Mouse (Mus musculus): ENCODE data around the gene Ak8. TPM values are rescaled to one million over a fixed set of nuclear protein-coding genes. Genes with fewer than 3 reads are reported as not detected.

Gene Ak8
- total and polyA plus RNA-seq, 3 experiments: 0.38 to 9.3 (median 3.5) TPM

DNA sequence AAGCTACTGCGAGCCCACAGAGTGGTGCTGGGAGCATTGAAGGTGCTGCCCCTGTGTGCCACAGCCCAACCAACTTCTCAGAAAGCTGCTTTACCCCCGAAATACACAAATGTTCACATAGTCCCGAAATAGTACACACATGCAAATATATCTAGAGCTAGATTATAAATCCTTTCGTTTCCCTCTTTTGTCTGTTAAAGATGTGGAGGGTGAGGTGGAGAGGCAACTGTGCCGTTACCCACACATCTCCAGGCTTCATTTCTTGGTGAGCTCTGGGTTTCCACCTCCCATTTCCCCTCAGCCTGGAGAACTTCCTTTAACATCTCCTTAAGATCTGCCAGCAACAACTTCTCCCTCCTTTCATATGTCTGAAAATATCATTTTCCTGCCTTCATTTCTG is 40.2 kb downstream of the Ak8 start:
- TF ChIP-seq TAL1 (conservative IDR thresholded peaks at IDR 0.05; ENCODE audit: low read depth, low read length) (no peak), GATA1 (IDR thresholded peaks at IDR 0.05; ENCODE audit: borderline replicate concordance, low read length) (no peak)
- ATAC-seq (ENCODE audit: extremely low read depth, insufficient number of reproducible peaks, low FRiP score, poor library complexity, severe bottlenecking) (no peak), DNase-seq (ENCODE audit: low spot score) (no peak)
- H3K36me3 ChIP-seq (replicated peaks): no peaks in the 10 kb centered on the region
- H3K27me3 ChIP-seq (ENCODE audit: insufficient read depth, low read length): peaks cover 71% of the 10 kb centered on the region
- no peak overlapping the region for H3K4me3 ChIP-seq (ENCODE audit: low read depth, low read length)
- H3K9me3 ChIP-seq (replicated peaks): no peaks in the 10 kb centered on the region
- H3K4me1 ChIP-seq (ENCODE audit: insufficient read depth, low read depth, low read length): peaks cover 2% of the 10 kb centered on the region; the same call in 1 of the 2 replicates

DNA sequence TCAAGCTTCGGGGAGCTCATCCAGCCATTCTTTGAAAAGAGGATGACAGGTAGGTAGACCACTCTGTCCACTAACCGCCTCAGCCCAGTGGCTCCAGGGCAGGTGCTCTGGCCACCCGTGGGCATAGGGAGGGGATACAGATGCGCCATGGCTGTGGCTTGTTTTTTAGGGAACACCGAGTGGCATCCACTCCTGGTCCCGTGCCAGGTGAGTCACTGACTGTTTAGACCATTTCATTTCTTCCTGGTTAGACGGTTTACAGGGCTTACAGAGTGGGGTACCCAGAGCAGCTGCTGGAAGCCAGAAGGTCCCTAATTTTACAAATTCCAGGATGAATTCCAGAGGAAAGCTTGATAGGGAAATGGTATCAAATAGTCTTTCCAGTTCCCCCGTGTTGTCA is 42.7 kb downstream of the Ak8 start:
- Histone ChIP-seq H3K4me3 (ENCODE audit: low read depth, low read length) (no peak overlapping the region), H3K9me3 (replicated peaks) (no peaks in the 10 kb centered on the region), H3K4me1 (ENCODE audit: insufficient read depth, low read depth, low read length) (peaks cover 14% of the 10 kb centered on the region; the same call in 1 of the 2 replicates), H3K36me3 (replicated peaks) (no peaks in the 10 kb centered on the region), H3K27me3 (ENCODE audit: insufficient read depth, low read length) (peaks cover 74% of the 10 kb centered on the region)
- TF ChIP-seq GATA2 (IDR thresholded peaks at IDR 0.05; ENCODE audit: borderline replicate concordance, low read depth, low read length) (no peak), CTCF (IDR thresholded peaks at IDR 0.05; ENCODE audit: low read depth, low read length) (no peak), POLR2AphosphoS5 (IDR thresholded peaks at IDR 0.05; ENCODE audit: insufficient replicate concordance, low read depth, low read length) (no peak), TAL1 (conservative IDR thresholded peaks at IDR 0.05; ENCODE audit: low read depth, low read length) (no peak), GATA1 (IDR thresholded peaks at IDR 0.05; ENCODE audit: borderline replicate concordance, low read length) (no peak)
- no peak for DNase-seq (ENCODE audit: low spot score)
- ATAC-seq (ENCODE audit: extremely low read depth, insufficient number of reproducible peaks, low FRiP score, poor library complexity, severe bottlenecking): no peak

DNA sequence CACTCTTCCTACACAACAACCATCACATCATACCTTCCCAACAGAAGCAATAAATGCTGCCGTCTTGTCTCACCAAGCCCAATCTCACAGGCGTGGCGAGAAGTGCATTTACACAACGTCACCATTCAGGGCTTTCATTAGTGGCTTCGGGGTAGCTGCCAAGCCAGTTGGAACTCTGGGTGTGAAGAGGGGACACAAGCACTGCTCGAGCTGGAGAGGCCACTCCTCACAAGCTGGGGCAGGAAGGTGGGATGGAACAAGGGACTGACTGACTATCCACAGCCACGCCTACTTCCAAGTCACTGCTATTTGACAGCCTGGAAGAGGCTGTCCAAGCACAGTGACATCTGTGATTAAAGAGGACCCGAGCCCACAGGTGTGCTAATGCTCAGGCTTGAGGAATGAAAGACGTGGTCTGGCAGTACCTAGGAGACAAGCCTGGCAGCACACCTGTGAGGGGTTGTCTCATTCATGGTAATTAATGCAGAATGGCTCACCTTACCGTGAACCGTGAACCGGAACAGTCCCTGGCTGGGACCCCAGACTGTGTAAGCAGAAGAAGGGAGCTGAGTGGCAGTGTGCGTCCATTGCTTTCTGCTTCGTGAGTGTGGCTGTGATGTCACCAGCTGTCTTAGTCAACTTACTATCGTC is 46.8 kb downstream of the Ak8 start:
- no peak overlapping the region for H3K4me3 ChIP-seq (ENCODE audit: low read depth, low read length)
- TF ChIP-seq CTCF (IDR thresholded peaks at IDR 0.05; ENCODE audit: low read depth, low read length) (no peak), GATA1 (IDR thresholded peaks at IDR 0.05; ENCODE audit: borderline replicate concordance, low read length) (no peak), GATA2 (IDR thresholded peaks at IDR 0.05; ENCODE audit: borderline replicate concordance, low read depth, low read length) (no peak), TAL1 (conservative IDR thresholded peaks at IDR 0.05; ENCODE audit: low read depth, low read length) (no peak), POLR2AphosphoS5 (IDR thresholded peaks at IDR 0.05; ENCODE audit: insufficient replicate concordance, low read depth, low read length) (no peak)
- DNase-seq (ENCODE audit: low spot score) (no peak), ATAC-seq (ENCODE audit: extremely low read depth, insufficient number of reproducible peaks, low FRiP score, poor library complexity, severe bottlenecking) (no peak)
- no peaks in the 10 kb centered on the region for H3K36me3 ChIP-seq (replicated peaks)
- peaks cover 14% of the 10 kb centered on the region; the same call in 1 of the 2 replicates for H3K4me1 ChIP-seq (ENCODE audit: insufficient read depth, low read depth, low read length)
- H3K27me3 ChIP-seq (ENCODE audit: insufficient read depth, low read length): peaks cover 54% of the 10 kb centered on the region
- no peaks in the 10 kb centered on the region for H3K9me3 ChIP-seq (replicated peaks)

- peaks cover 14% of the 10 kb centered on the region; the same call in 1 of the 2 replicates for H3K4me1 ChIP-seq (ENCODE audit: insufficient read depth, low read depth, low read length)
- TF ChIP-seq GATA1 (IDR thresholded peaks at IDR 0.05; ENCODE audit: borderline replicate concordance, low read length): no peak
- no peak for TF ChIP-seq POLR2AphosphoS5 (IDR thresholded peaks at IDR 0.05; ENCODE audit: insufficient replicate concordance, low read depth, low read length)
- no peak for TF ChIP-seq TAL1 (conservative IDR thresholded peaks at IDR 0.05; ENCODE audit: low read depth, low read length)
- no peak for TF ChIP-seq GATA2 (IDR thresholded peaks at IDR 0.05; ENCODE audit: borderline replicate concordance, low read depth, low read length)
- TF ChIP-seq CTCF (IDR thresholded peaks at IDR 0.05; ENCODE audit: low read depth, low read length): no peak
- H3K27me3 ChIP-seq (ENCODE audit: insufficient read depth, low read length): peaks cover 47% of the 10 kb centered on the region
- no peak for DNase-seq (ENCODE audit: low spot score)
- no peaks in the 10 kb centered on the region for H3K36me3 ChIP-seq (replicated peaks)
- ATAC-seq (ENCODE audit: extremely low read depth, insufficient number of reproducible peaks, low FRiP score, poor library complexity, severe bottlenecking): no peak
- no peak overlapping the region for H3K4me3 ChIP-seq (ENCODE audit: low read depth, low read length)
- no peaks in the 10 kb centered on the region for H3K9me3 ChIP-seq (replicated peaks)
Measured at GRCm38 (mm10) chr2:28747705-28748104, 47.7 kb downstream of the Ak8 start.

GRCm38 (mm10) chr2:28751186-28751585 is 51.2 kb downstream of the Ak8 start:
- ATAC-seq (ENCODE audit: extremely low read depth, insufficient number of reproducible peaks, low FRiP score, poor library complexity, severe bottlenecking): no peak
- Histone ChIP-seq H3K36me3 (replicated peaks) (no peaks in the 10 kb centered on the region), H3K4me3 (ENCODE audit: low read depth, low read length) (no peak overlapping the region), H3K27me3 (ENCODE audit: insufficient read depth, low read length) (peaks cover 43% of the 10 kb centered on the region), H3K4me1 (ENCODE audit: insufficient read depth, low read depth, low read length) (peaks cover 11% of the 10 kb centered on the region; the same call in 1 of the 2 replicates), H3K9me3 (replicated peaks) (no peaks in the 10 kb centered on the region)
- TF ChIP-seq POLR2AphosphoS5 (IDR thresholded peaks at IDR 0.05; ENCODE audit: insufficient replicate concordance, low read depth, low read length): no peak
- no peak for TF ChIP-seq GATA2 (IDR thresholded peaks at IDR 0.05; ENCODE audit: borderline replicate concordance, low read depth, low read length)
- no peak for TF ChIP-seq TAL1 (conservative IDR thresholded peaks at IDR 0.05; ENCODE audit: low read depth, low read length)
- TF ChIP-seq CTCF (IDR thresholded peaks at IDR 0.05; ENCODE audit: low read depth, low read length): no peak
- TF ChIP-seq GATA1 (IDR thresholded peaks at IDR 0.05; ENCODE audit: borderline replicate concordance, low read length): no peak
- DNase-seq (ENCODE audit: low spot score): no peak

DNA sequence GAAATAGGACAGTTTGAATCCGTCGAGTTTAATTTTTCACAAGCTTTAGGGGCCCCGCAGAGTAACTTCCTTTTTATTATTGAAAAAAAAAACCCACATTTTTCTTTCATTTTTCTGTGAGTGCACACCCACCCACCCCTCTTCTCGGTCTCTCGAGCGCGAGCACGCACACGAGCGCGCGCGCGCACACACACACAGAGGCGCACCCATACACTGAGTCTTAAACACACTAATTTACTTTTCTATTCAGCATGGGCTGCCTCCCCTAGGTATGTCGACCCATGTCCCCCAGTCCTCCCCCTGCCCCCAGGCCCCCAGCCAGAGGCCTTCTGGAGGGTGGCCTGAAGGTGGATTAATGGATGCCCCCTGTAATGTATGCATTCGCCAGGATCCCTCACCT is 51.7 kb downstream of the Ak8 start:
- Histone ChIP-seq H3K4me1 (ENCODE audit: insufficient read depth, low read depth, low read length) (peaks cover 7% of the 10 kb centered on the region; the same call in 1 of the 2 replicates), H3K36me3 (replicated peaks) (no peaks in the 10 kb centered on the region), H3K4me3 (ENCODE audit: low read depth, low read length) (no peak overlapping the region), H3K9me3 (replicated peaks) (no peaks in the 10 kb centered on the region), H3K27me3 (ENCODE audit: insufficient read depth, low read length) (peaks cover 38% of the 10 kb centered on the region)
- no peak for ATAC-seq (ENCODE audit: extremely low read depth, insufficient number of reproducible peaks, low FRiP score, poor library complexity, severe bottlenecking)
- DNase-seq (ENCODE audit: low spot score): no peak
- TF ChIP-seq TAL1 (conservative IDR thresholded peaks at IDR 0.05; ENCODE audit: low read depth, low read length) (no peak), GATA1 (IDR thresholded peaks at IDR 0.05; ENCODE audit: borderline replicate concordance, low read length) (no peak), CTCF (IDR thresholded peaks at IDR 0.05; ENCODE audit: low read depth, low read length) (no peak), POLR2AphosphoS5 (IDR thresholded peaks at IDR 0.05; ENCODE audit: insufficient replicate concordance, low read depth, low read length) (no peak), GATA2 (IDR thresholded peaks at IDR 0.05; ENCODE audit: borderline replicate concordance, low read depth, low read length) (no peak)
